Mouse (Mus musculus): Measurements from ENCODE around the gene Ssbp3. TPM values are rescaled to one million over a fixed set of nuclear protein-coding genes. Genes with fewer than 3 reads are reported as not detected.

Gene Ssbp3
- polyA plus RNA-seq, 1 experiment = 130 TPM

DNA sequence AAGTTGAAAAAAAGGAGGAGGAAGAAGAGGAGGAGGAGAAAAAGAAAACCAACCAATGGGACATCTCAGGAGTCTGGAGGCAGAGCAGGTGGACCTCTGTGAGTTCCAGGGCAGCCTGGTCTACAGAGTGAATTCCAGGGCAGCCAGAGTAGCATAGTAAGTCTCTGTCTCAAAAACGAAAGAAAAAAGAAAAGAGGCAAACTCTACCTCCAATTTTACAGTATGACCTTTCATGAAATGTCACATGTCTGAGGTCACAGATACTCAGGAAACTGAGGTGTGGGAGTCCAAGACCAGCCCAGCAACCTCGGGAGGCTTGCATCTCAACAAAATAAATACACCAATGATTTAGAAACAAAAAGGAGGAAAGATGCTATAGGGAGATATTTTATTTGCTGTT lies 27.4 kb upstream of the Ssbp3 start:
- TF ChIP-seq CTCF (IDR thresholded peaks at IDR 0.05; ENCODE audit: borderline replicate concordance, control insufficient read depth, extremely low read depth, insufficient read depth, low read length, poor library complexity) (no peak), POLR2A (IDR thresholded peaks at IDR 0.05; ENCODE audit: control insufficient read depth, extremely low read depth, insufficient read depth, low read length, poor library complexity) (no peak)
- 59% methylated on average over 2 of the region's 2 CpGs for WGBS
- H3K27me3 ChIP-seq (ENCODE audit: control insufficient read depth, insufficient read depth, low read length) = no peaks in the 10 kb centered on the region

DNA sequence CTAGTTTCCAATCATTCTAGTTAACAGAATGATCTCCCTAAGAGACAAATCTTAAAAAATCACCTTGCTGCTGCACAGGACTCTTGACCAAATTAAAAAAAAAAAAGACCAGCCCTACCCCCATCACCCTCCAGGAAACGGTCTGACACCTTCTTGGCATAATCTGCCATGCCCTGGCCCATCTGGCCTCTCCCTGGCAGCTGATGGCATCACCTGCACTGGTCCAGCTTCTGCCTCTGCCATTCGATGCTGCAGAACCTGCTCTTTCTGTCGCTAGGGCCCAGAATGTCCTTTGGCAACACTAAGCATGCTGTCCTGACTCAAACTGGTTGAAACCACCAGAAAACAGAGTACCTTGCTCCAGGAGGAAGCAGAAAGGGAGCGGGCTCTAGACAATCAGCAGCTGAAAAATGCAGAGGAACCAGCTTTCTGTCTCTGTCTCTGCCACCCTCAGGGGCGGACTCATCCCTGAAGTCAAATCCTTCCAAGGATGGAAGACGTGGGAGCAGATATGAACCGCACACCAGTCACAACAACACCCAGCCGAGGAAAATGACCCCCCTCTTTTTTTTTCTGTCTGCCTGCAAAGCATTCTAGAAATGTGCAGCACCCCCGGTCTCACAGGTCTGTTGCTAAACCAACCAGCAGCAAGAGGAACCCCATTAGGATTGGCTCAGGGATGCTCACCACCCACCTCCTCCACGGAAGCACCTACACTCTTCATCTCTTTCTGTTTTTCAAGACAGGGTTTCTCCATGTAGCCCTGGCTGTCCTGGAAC lies 24.0 kb upstream of the Ssbp3 start:
- 79% methylated on average over 10 of the region's 10 CpGs for WGBS
- H3K27me3 ChIP-seq (ENCODE audit: control insufficient read depth, insufficient read depth, low read length) = no peaks in the 10 kb centered on the region
- no peak overlapping the region for H3K27ac ChIP-seq (ENCODE audit: control insufficient read depth, insufficient read depth, low read length)
- DNase-seq = no peak
- H3K36me3 ChIP-seq (ENCODE audit: control insufficient read depth, insufficient read depth, low read length) = no peaks in the 10 kb centered on the region
- TF ChIP-seq CTCF (IDR thresholded peaks at IDR 0.05; ENCODE audit: borderline replicate concordance, control insufficient read depth, extremely low read depth, insufficient read depth, low read length, poor library complexity) = no peak
- TF ChIP-seq POLR2A (IDR thresholded peaks at IDR 0.05; ENCODE audit: control insufficient read depth, extremely low read depth, insufficient read depth, low read length, poor library complexity) = no peak
- H3K4me3 ChIP-seq (ENCODE audit: control insufficient read depth, insufficient read depth, low read length) = no peak overlapping the region
- H3K4me1 ChIP-seq (replicated peaks; ENCODE audit: control insufficient read depth, insufficient read depth, low read length) = no peaks in the 10 kb centered on the region; the same call in 1 of the 2 replicates

More for the DNA sequence above, 27.4 kb upstream of the Ssbp3 start:
- DNase-seq = no peak
- H3K36me3 ChIP-seq (ENCODE audit: control insufficient read depth, insufficient read depth, low read length) = no peaks in the 10 kb centered on the region
- peaks cover 3% of the 10 kb centered on the region for H3K4me1 ChIP-seq (replicated peaks; ENCODE audit: control insufficient read depth, insufficient read depth, low read length)
- no peak overlapping the region for H3K27ac ChIP-seq (ENCODE audit: control insufficient read depth, insufficient read depth, low read length)
- H3K4me3 ChIP-seq (ENCODE audit: control insufficient read depth, insufficient read depth, low read length) = no peak overlapping the region

DNA sequence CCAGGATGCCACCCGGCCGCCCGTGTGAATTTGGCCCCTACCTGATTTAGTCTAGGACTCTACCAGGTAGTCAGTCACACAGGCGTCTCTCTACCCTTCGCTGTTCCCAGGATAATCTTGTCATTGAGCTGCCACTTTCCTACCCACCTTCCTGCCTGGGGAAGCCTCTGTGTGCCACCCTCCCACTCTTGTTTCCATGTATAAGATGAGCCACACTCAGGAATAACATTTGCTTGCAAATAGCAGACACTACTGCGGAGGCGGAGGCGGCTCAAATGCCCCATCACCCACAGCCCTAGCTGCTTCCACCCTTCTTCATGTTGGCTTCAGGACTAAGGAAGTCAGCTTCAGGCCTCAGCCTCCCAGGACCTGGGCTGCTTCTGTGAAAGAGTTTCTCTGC lies 14.4 kb upstream of the Ssbp3 start:
- no peak for DNase-seq
- no peaks in the 10 kb centered on the region for H3K4me1 ChIP-seq (replicated peaks; ENCODE audit: control insufficient read depth, insufficient read depth, low read length)
- H3K27me3 ChIP-seq (ENCODE audit: control insufficient read depth, insufficient read depth, low read length) = no peaks in the 10 kb centered on the region
- no peaks in the 10 kb centered on the region for H3K36me3 ChIP-seq (ENCODE audit: control insufficient read depth, insufficient read depth, low read length)
- 97% methylated on average over 8 of the region's 8 CpGs for WGBS
- no peak overlapping the region for H3K27ac ChIP-seq (ENCODE audit: control insufficient read depth, insufficient read depth, low read length)
- TF ChIP-seq POLR2A (IDR thresholded peaks at IDR 0.05; ENCODE audit: control insufficient read depth, extremely low read depth, insufficient read depth, low read length, poor library complexity) (no peak), CTCF (IDR thresholded peaks at IDR 0.05; ENCODE audit: borderline replicate concordance, control insufficient read depth, extremely low read depth, insufficient read depth, low read length, poor library complexity) (no peak)
- no peak overlapping the region for H3K4me3 ChIP-seq (ENCODE audit: control insufficient read depth, insufficient read depth, low read length)

DNA sequence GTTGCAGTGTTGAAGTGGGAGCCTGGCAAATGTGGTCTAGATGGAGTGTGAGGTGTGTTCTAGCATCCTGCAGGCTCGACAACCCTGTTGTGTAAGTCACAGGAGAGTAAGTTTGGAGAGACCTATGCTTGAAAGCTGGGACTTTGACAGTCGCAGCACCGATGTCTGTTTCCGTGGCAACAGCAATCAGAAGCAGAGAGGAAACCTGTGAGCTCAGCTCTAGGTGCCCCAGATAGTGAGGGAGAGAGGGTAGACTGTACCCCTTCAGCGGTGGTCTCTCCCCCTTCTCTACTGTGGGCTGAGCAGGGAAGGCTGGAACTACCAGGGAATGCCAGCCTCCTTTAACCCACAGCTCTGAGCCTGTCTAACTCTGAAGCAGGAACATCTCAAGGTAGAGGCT lies 11.6 kb upstream of the Ssbp3 start:
- no peak for TF ChIP-seq CTCF (IDR thresholded peaks at IDR 0.05; ENCODE audit: borderline replicate concordance, control insufficient read depth, extremely low read depth, insufficient read depth, low read length, poor library complexity)
- TF ChIP-seq POLR2A (IDR thresholded peaks at IDR 0.05; ENCODE audit: control insufficient read depth, extremely low read depth, insufficient read depth, low read length, poor library complexity) = no peak
- no peak for DNase-seq
- Histone ChIP-seq H3K27ac (ENCODE audit: control insufficient read depth, insufficient read depth, low read length) (no peak overlapping the region), H3K36me3 (ENCODE audit: control insufficient read depth, insufficient read depth, low read length) (no peaks in the 10 kb centered on the region), H3K4me3 (ENCODE audit: control insufficient read depth, insufficient read depth, low read length) (no peak overlapping the region), H3K27me3 (ENCODE audit: control insufficient read depth, insufficient read depth, low read length) (no peaks in the 10 kb centered on the region), H3K4me1 (replicated peaks; ENCODE audit: control insufficient read depth, insufficient read depth, low read length) (no peaks in the 10 kb centered on the region)
- WGBS = 68% methylated on average over 5 of the region's 5 CpGs

DNA sequence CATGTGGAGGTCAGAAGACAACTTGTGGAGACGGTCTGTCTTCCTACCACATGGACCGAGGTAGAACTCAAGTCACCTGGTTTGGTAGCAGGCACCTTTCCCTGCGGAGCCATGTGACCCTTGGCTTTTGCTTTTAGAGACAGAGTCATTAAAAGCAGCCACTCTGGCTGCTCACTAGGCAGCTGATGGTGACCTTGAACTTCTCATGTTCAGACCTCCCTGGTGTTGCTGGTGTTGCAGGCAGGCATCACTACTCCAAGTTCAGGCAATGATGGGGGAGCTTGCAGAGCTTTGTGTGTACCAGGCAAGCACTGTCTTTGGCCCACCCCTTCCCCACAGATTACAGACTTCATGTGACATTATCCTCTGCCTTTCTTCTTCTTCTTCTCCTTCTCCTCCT lies 11.0 kb upstream of the Ssbp3 start:
- DNase-seq = no peak
- 91% methylated on average over 3 of the region's 3 CpGs for WGBS
- no peaks in the 10 kb centered on the region for H3K36me3 ChIP-seq (ENCODE audit: control insufficient read depth, insufficient read depth, low read length)
- H3K4me1 ChIP-seq (replicated peaks; ENCODE audit: control insufficient read depth, insufficient read depth, low read length) = no peaks in the 10 kb centered on the region
- TF ChIP-seq POLR2A (IDR thresholded peaks at IDR 0.05; ENCODE audit: control insufficient read depth, extremely low read depth, insufficient read depth, low read length, poor library complexity) (no peak), CTCF (IDR thresholded peaks at IDR 0.05; ENCODE audit: borderline replicate concordance, control insufficient read depth, extremely low read depth, insufficient read depth, low read length, poor library complexity) (no peak)
- no peak overlapping the region for H3K4me3 ChIP-seq (ENCODE audit: control insufficient read depth, insufficient read depth, low read length)
- H3K27me3 ChIP-seq (ENCODE audit: control insufficient read depth, insufficient read depth, low read length) = no peaks in the 10 kb centered on the region
- no peak overlapping the region for H3K27ac ChIP-seq (ENCODE audit: control insufficient read depth, insufficient read depth, low read length)

DNA sequence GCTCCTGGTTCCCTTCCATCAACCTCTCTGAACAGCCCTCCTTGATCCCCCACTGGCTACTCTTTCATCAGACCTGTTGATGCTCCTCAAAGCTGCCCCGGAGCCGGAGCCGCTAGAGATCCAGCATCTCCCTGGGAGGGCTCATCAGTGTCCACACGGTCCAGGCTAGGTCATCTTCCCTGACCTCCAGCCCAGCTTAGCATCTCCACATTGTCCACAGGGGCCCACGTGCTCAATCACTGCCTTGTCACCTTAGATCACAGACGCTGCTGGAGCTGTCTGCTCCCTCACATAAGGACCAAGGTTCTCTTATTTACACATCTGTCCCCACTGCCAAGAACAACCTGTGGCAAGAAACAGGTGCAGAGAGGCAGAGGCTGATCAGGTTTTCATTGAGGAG lies 9.8 kb upstream of the Ssbp3 start:
- Histone ChIP-seq H3K36me3 (ENCODE audit: control insufficient read depth, insufficient read depth, low read length) (no peaks in the 10 kb centered on the region), H3K27me3 (ENCODE audit: control insufficient read depth, insufficient read depth, low read length) (no peaks in the 10 kb centered on the region), H3K4me3 (ENCODE audit: control insufficient read depth, insufficient read depth, low read length) (no peak overlapping the region), H3K27ac (ENCODE audit: control insufficient read depth, insufficient read depth, low read length) (no peak overlapping the region), H3K4me1 (replicated peaks; ENCODE audit: control insufficient read depth, insufficient read depth, low read length) (0 out of 2 replicates have a peak, but pooled peaks cover 3% of the 10 kb centered on the region)
- DNase-seq = no peak
- no peak for TF ChIP-seq POLR2A (IDR thresholded peaks at IDR 0.05; ENCODE audit: control insufficient read depth, extremely low read depth, insufficient read depth, low read length, poor library complexity)
- TF ChIP-seq CTCF (IDR thresholded peaks at IDR 0.05; ENCODE audit: borderline replicate concordance, control insufficient read depth, extremely low read depth, insufficient read depth, low read length, poor library complexity) = no peak
- WGBS = 91% methylated on average over 6 of the region's 6 CpGs
